Mouse (Mus musculus) cortical plate, adult 2 months (tissue): ENCODE data around the gene Phactr3. TPM values are rescaled to one million over a fixed set of nuclear protein-coding genes. Genes with fewer than 3 reads are reported as not detected.

Experiments used
- H3K27ac ChIP-seq: fragments of 200-500 bp; 2 replicates; pipeline ENCODE4 v1.5.1; 2012; ENCODE audit warnings: low read length, control low read depth, inconsistent platforms; ENCODE audit not compliant: insufficient read depth
- H3K4me1 ChIP-seq: fragments of 200-500 bp; 2 replicates; pipeline ENCODE4 v1.6.1; 2011; ENCODE audit warnings: low read length; ENCODE audit not compliant: control insufficient read depth, insufficient read depth
- H3K4me3 ChIP-seq: fragments of 200-500 bp; 2 replicates; pipeline ENCODE4 v1.5.1; 2011; ENCODE audit warnings: mild to moderate bottlenecking, low read length, control low read depth; ENCODE audit not compliant: insufficient read depth
- CTCF ChIP-seq: fragments of 200-500 bp; IDR thresholded peaks from 2 replicates; pipeline ENCODE4 v1.5.1; 2011; ENCODE audit warnings: mild to moderate bottlenecking, control low read depth, low read length; ENCODE audit not compliant: insufficient read depth; ENCODE audit errors: extremely low read depth
- POLR2A ChIP-seq: fragments of 200-500 bp; IDR thresholded peaks from 2 replicates; pipeline ENCODE4 v1.6.1; 2011; ENCODE audit warnings: mild to moderate bottlenecking, low read length, control low read depth; ENCODE audit not compliant: insufficient read depth; ENCODE audit errors: extremely low read depth
- polyA plus RNA-seq: library from polyadenylated mRNA; depleted of rRNA; stranded (reverse); fragments of >200 nt; gene quantifications from 2 replicates; pipeline ENCODE4 v1.2.3, GENCODE M21; 2012

The Phactr3 gene
- polyA plus RNA-seq, 1 experiment: 136 TPM

GRCm38 (mm10) chr2:178264389-178264788 lies 145.6 kb downstream of the Phactr3 start:
- H3K4me3 ChIP-seq: no peak overlapping the region
- 0 out of 2 replicates have a peak overlapping the region, but pooled peaks have one; percentile 12 for H3K27ac ChIP-seq
- peaks cover 22% of the 10 kb centered on the region for H3K4me1 ChIP-seq
- peak; percentile 91 for TF ChIP-seq CTCF
- no peak for TF ChIP-seq POLR2A

GRCm38 (mm10) chr2:178265454-178265853 lies 146.7 kb downstream of the Phactr3 start:
- H3K27ac ChIP-seq: peak overlapping the region; percentile 6
- TF ChIP-seq CTCF (no peak), POLR2A (peak; percentile 19; the same call in 1 of the 2 replicates)
- H3K4me1 ChIP-seq: peaks cover 22% of the 10 kb centered on the region

GRCm38 (mm10) chr2:178270794-178271193 lies 152.0 kb downstream of the Phactr3 start:
- TF ChIP-seq CTCF (no peak), POLR2A (no peak)
- no peak overlapping the region for H3K27ac ChIP-seq
- peaks cover 6% of the 10 kb centered on the region for H3K4me1 ChIP-seq
- H3K4me3 ChIP-seq: no peak overlapping the region

More at GRCm38 (mm10) chr2:178265454-178265853, 146.7 kb downstream of the Phactr3 start:
- no peak overlapping the region for H3K4me3 ChIP-seq

- H3K27ac ChIP-seq: no peak overlapping the region
- TF ChIP-seq POLR2A: no peak
- TF ChIP-seq CTCF: no peak
- H3K4me1 ChIP-seq: no peaks in the 10 kb centered on the region
- H3K4me3 ChIP-seq: no peak overlapping the region
Observed at GRCm38 (mm10) chr2:178272350-178272749, 153.6 kb downstream of the Phactr3 start.

- Histone ChIP-seq H3K4me3 (no peak overlapping the region), H3K4me1 (no peaks in the 10 kb centered on the region), H3K27ac (no peak overlapping the region)
- TF ChIP-seq CTCF (no peak), POLR2A (no peak)
Observed at GRCm38 (mm10) chr2:178274126-178274525, 155.4 kb downstream of the Phactr3 start.

- Histone ChIP-seq H3K4me1 (peaks cover 4% of the 10 kb centered on the region), H3K4me3 (no peak overlapping the region), H3K27ac (no peak overlapping the region)
- TF ChIP-seq CTCF (no peak), POLR2A (no peak)
Observed at GRCm38 (mm10) chr2:178277206-178277605, 158.4 kb downstream of the Phactr3 start.

- Histone ChIP-seq H3K27ac (no peak overlapping the region), H3K4me1 (peaks cover 4% of the 10 kb centered on the region), H3K4me3 (no peak overlapping the region)
- TF ChIP-seq CTCF (peak; percentile 62), POLR2A (no peak)
Observed at GRCm38 (mm10) chr2:178281183-178281582, 162.4 kb downstream of the Phactr3 start.

- Histone ChIP-seq H3K4me1 (0 out of 2 replicates have a peak, but pooled peaks cover 2% of the 10 kb centered on the region), H3K4me3 (no peak overlapping the region), H3K27ac (no peak overlapping the region)
- TF ChIP-seq POLR2A: no peak
- peak; percentile 46 for TF ChIP-seq CTCF
Observed at GRCm38 (mm10) chr2:178287285-178287684, 168.5 kb downstream of the Phactr3 start.

DNA sequence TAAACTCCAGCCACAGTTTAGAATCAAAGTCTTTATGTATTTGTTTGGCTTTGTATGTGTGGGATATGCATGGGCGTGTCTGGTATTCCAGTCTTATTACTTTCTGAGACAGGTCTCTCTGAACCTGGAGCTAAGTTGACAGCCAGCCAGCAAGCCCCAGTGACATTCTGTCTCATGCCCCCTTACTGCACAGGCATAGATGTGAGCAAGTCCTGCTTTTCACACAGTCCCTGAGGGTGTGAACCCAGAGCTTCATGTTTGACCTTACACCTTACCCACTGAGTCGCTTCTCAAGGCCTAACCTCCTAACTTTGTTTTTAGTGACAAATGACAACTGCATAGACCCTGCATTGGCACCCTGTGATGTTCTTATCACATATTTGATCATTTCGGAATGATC lies 169.9 kb downstream of the Phactr3 start:
- Histone ChIP-seq H3K27ac (no peak overlapping the region), H3K4me1 (0 out of 2 replicates have a peak, but pooled peaks cover 2% of the 10 kb centered on the region), H3K4me3 (no peak overlapping the region)
- TF ChIP-seq POLR2A (no peak), CTCF (no peak)

- Histone ChIP-seq H3K27ac (no peak overlapping the region), H3K4me3 (no peak overlapping the region), H3K4me1 (peaks cover 21% of the 10 kb centered on the region)
- TF ChIP-seq CTCF (no peak), POLR2A (no peak)
Observed at GRCm38 (mm10) chr2:178303453-178304187, 184.8 kb downstream of the Phactr3 start.

GRCm38 (mm10) chr2:178304188-178304529 lies 185.4 kb downstream of the Phactr3 start:
- Histone ChIP-seq H3K27ac (peak overlapping the region; percentile 78; the same call in 1 of the 2 replicates), H3K4me3 (no peak overlapping the region), H3K4me1 (peaks cover 19% of the 10 kb centered on the region)
- no peak for TF ChIP-seq CTCF
- no peak for TF ChIP-seq POLR2A
